8 mouse cellular contexts compared by ENCODE assay signal in genomic region chr6:148443726-148444701, GRCm38 (mm10). TPM values are rescaled to one million over a fixed set of nuclear protein-coding genes. Genes with fewer than 3 reads are reported as not detected.
A peak's percentile ranks its signal among the peaks of the same experiment; 100 is the strongest.
DNase-seq lines count a peak whose midpoint lies in the region; ATAC-seq lines count a peak whose summit lies in the region.

Gene Tmtc1, minus strand, starts transcription at chr6:148444389.

- H3K27me3 ChIP-seq in forebrain, embryonic 13.5 days, result peaks cover 49% of the 10 kb centered on the region
- peaks cover 18% of the 10 kb centered on the region for H3K27me3 ChIP-seq in heart, embryonic 15.5 days
- peaks cover 58% of the 10 kb centered on the region for H3K27me3 ChIP-seq in liver, embryonic 16.5 days (ENCODE audit: control insufficient read depth, insufficient read depth, low read depth, low read length)
- no peaks in the 10 kb centered on the region; the same call in 1 of the 2 replicates for H3K27me3 ChIP-seq in neural tube, embryonic 15.5 days (replicated peaks)

- WGBS in forebrain, embryonic 13.5 days, result under 1% methylated on average over 69 of the region's 99 CpGs
- WGBS in heart, embryonic 15.5 days, result under 1% methylated on average over 99 of the region's 99 CpGs
- under 1% methylated on average over 96 of the region's 99 CpGs for WGBS in liver, embryonic 16.5 days (ENCODE audit: insufficient replicate concordance)
- WGBS in neural tube, embryonic 15.5 days, result under 1% methylated on average over 89 of the region's 99 CpGs

- no peak within 1 kb of the TSS for H3K27ac ChIP-seq in forebrain, embryonic 13.5 days
- H3K27ac ChIP-seq in heart, embryonic 15.5 days, result peak within 1 kb of the TSS; percentile 28; the same call in 1 of the 2 replicates
- no peak within 1 kb of the TSS for H3K27ac ChIP-seq in liver, embryonic 16.5 days (ENCODE audit: low read length)
- peak within 1 kb of the TSS; percentile 82 for H3K27ac ChIP-seq in neural tube, embryonic 15.5 days (replicated peaks)

- H3K36me3 ChIP-seq in forebrain, embryonic 13.5 days (ENCODE audit: poor library complexity, severe bottlenecking), result no peaks in the 10 kb centered on the region
- no peaks in the 10 kb centered on the region for H3K36me3 ChIP-seq in heart, embryonic 15.5 days
- H3K36me3 ChIP-seq in liver, embryonic 16.5 days (ENCODE audit: control insufficient read depth, insufficient read depth), result no peaks in the 10 kb centered on the region
- H3K36me3 ChIP-seq in neural tube, embryonic 15.5 days, result no peaks in the 10 kb centered on the region

- ATAC-seq in forebrain, embryonic 13.5 days, result peak; percentile 88
- peak; percentile 73 for ATAC-seq in heart, embryonic 15.5 days (replicated peaks; ENCODE audit: insufficient number of reproducible peaks, insufficient read depth, low FRiP score, low read depth)
- peak; percentile 72 for ATAC-seq in liver, embryonic 16.5 days (ENCODE audit: low read depth)
- ATAC-seq in neural tube, embryonic 15.5 days (ENCODE audit: low FRiP score), result peak; percentile 86

- peak within 1 kb of the TSS; percentile 92 for H3K4me2 ChIP-seq in forebrain, embryonic 13.5 days
- H3K4me2 ChIP-seq in heart, embryonic 15.5 days, result peak within 1 kb of the TSS; percentile 98
- H3K4me2 ChIP-seq in liver, embryonic 16.5 days (ENCODE audit: low read depth, low read length), result peak within 1 kb of the TSS; percentile 71
- H3K4me2 ChIP-seq in neural tube, embryonic 15.5 days, result peak within 1 kb of the TSS; percentile 92

- peak; percentile 58 for DNase-seq in layer of hippocampus, adult 11-12 months (ENCODE audit: low spot score)
- no peak for DNase-seq in layer of hippocampus, adult 9-10 months (ENCODE audit: low spot score)
- peak; percentile 86 for DNase-seq in kidney, postnatal 14 days
- DNase-seq in testis, postnatal 10 days (ENCODE audit: low spot score), result peak; percentile 80

- no peaks in the 10 kb centered on the region; the same call in 1 of the 2 replicates for H3K9me3 ChIP-seq in forebrain, embryonic 13.5 days (replicated peaks)
- no peaks in the 10 kb centered on the region for H3K9me3 ChIP-seq in heart, embryonic 15.5 days (replicated peaks)
- 0 out of 2 replicates have a peak, but pooled peaks cover 2% of the 10 kb centered on the region for H3K9me3 ChIP-seq in liver, embryonic 16.5 days (replicated peaks; ENCODE audit: control insufficient read depth, low read length)
- H3K9me3 ChIP-seq in neural tube, embryonic 15.5 days (replicated peaks), result no peaks in the 10 kb centered on the region

- H3K4me3 ChIP-seq in forebrain, embryonic 13.5 days, result peak within 1 kb of the TSS; percentile 69
- peak within 1 kb of the TSS; percentile 86 for H3K4me3 ChIP-seq in heart, embryonic 15.5 days
- peak within 1 kb of the TSS; percentile 59 for H3K4me3 ChIP-seq in liver, embryonic 16.5 days (ENCODE audit: low read depth, low read length)
- H3K4me3 ChIP-seq in neural tube, embryonic 15.5 days (replicated peaks), result peak within 1 kb of the TSS; percentile 81

- H3K9ac ChIP-seq in forebrain, embryonic 13.5 days, result peak within 1 kb of the TSS; percentile 80
- peak within 1 kb of the TSS; percentile 77 for H3K9ac ChIP-seq in heart, embryonic 15.5 days
- H3K9ac ChIP-seq in liver, embryonic 16.5 days (ENCODE audit: low read depth, low read length), result no peak within 1 kb of the TSS; the same call in 1 of the 2 replicates
- H3K9ac ChIP-seq in neural tube, embryonic 15.5 days (replicated peaks), result peak within 1 kb of the TSS; percentile 75

- H3K4me1 ChIP-seq in forebrain, embryonic 13.5 days, result peaks cover 22% of the 10 kb centered on the region
- peaks cover 28% of the 10 kb centered on the region for H3K4me1 ChIP-seq in heart, embryonic 15.5 days (replicated peaks)
- H3K4me1 ChIP-seq in liver, embryonic 16.5 days (ENCODE audit: control insufficient read depth, low read depth, low read length), result no peaks in the 10 kb centered on the region; the same call in 1 of the 2 replicates
- H3K4me1 ChIP-seq in neural tube, embryonic 15.5 days, result peaks cover 27% of the 10 kb centered on the region

RNA-seq across cellular contexts. Expression of gene Tmtc1, which starts in this region (rescaled TPM):
- polyA plus RNA-seq in forebrain, embryonic 13.5 days (2015; fragmentation: Nextera tagmentation; extraction: Ambion mirVana), result 0.87 and 1.1 TPM in 2 replicates
- polyA plus RNA-seq in heart, embryonic 15.5 days (2015; fragmentation: Nextera tagmentation; extraction: Ambion mirVana), result 2.2 and 3.1 TPM in 2 replicates
- polyA plus RNA-seq in liver, embryonic 16.5 days (2015; fragmentation: Nextera tagmentation; extraction: Ambion mirVana), result 0.04 and 0.06 TPM in 2 replicates
- polyA plus RNA-seq in neural tube, embryonic 15.5 days (2015; fragmentation: Nextera tagmentation; extraction: Ambion mirVana), result 3.6 and 3.8 TPM in 2 replicates

Comparison
In these comparisons a context has a peak if more than half of its experiments do, and no peak if none do; other contexts are left out.
1. Peak in ATAC-seq, H3K4me3 ChIP-seq and H3K4me2 ChIP-seq in liver, embryonic 16.5 days; RNA of the gene not detected or under 1 TPM.
2. H3K27ac ChIP-seq: peak in heart, embryonic 15.5 days (single experiment) and neural tube, embryonic 15.5 days (single experiment); none in forebrain, embryonic 13.5 days (single experiment) and liver, embryonic 16.5 days (single experiment).
3. Peak in every context shown above with its lines, with median percentiles within 50 percentile points of each other: ATAC-seq, H3K4me2 ChIP-seq and H3K4me3 ChIP-seq.